Mouse (Mus musculus) CH12.LX (cell line): ENCODE measurements around the gene Rab3b. TPM values are rescaled to one million over a fixed set of nuclear protein-coding genes. Genes with fewer than 3 reads are reported as not detected.
A peak's percentile ranks its signal among the peaks of the same experiment; 100 is the strongest.

Experiments
- DNase-seq: peaks from one replicate; pipeline ENCODE4 v3.0.0-alpha.2; 2013; ENCODE audit errors: extremely low read depth
- H3K27ac ChIP-seq: 2 replicates; pipeline ENCODE4 v1.5.1; 2012; ENCODE audit warnings: low read depth, mild to moderate bottlenecking, control low read depth, moderate library complexity; ENCODE audit not compliant: insufficient read depth
- H3K27me3 ChIP-seq: replicated peaks from 2 replicates; pipeline ENCODE3; 2012; ENCODE audit warnings: inconsistent platforms
- H3K36me3 ChIP-seq, 2 experiments: replicated peaks in 1 of 2; 2 replicates each; pipeline versions ENCODE3 to v1.6.1; 2012; ENCODE audit warnings: inconsistent platforms in 1 of 2, low read length in 1 of 2, mild to moderate bottlenecking in 1 of 2, mixed read lengths in 1 of 2, moderate library complexity in 1 of 2; ENCODE audit not compliant: control insufficient read depth in 1 of 2, insufficient read depth in 1 of 2
- H3K4me1 ChIP-seq, 2 experiments: 2 replicates each; pipeline ENCODE4 v1.6.1; 2012; ENCODE audit warnings: inconsistent platforms in 1 of 2, moderate library complexity in 1 of 2; ENCODE audit not compliant: insufficient read depth in 2 of 2, control insufficient read depth in 1 of 2
- H3K4me2 ChIP-seq: 2 replicates; pipeline ENCODE4 v1.6.1; 2012; ENCODE audit warnings: low read depth, mild to moderate bottlenecking, control low read depth; ENCODE audit not compliant: poor library complexity, insufficient read depth, severe bottlenecking
- H3K4me3 ChIP-seq, 3 experiments: fragments of 150-350 bp in 1 of 3; sonication (generic) in 1 of 3; replicated peaks in 1 of 3; 2 replicates each; pipeline versions ENCODE3 to v1.5.1; 2011 to 2012; ENCODE audit warnings: low read depth in 2 of 3, low read length in 2 of 3, mild to moderate bottlenecking in 2 of 3, moderate library complexity in 2 of 3, control low read depth in 1 of 3, improper control_type of control experiment in 1 of 3, inconsistent platforms in 1 of 3, mixed read lengths in 1 of 3; ENCODE audit not compliant: poor library complexity in 1 of 3
- H3K79me2 ChIP-seq: replicated peaks from 2 replicates; pipeline ENCODE4 v1.6.1; 2012; ENCODE audit warnings: mild to moderate bottlenecking, moderate library complexity; ENCODE audit not compliant: control insufficient read depth, poor library complexity, insufficient read depth, severe bottlenecking; ENCODE audit errors: extremely low read depth
- H3K9ac ChIP-seq: 2 replicates; pipeline ENCODE4 v1.6.1; 2012; ENCODE audit warnings: low read depth, mild to moderate bottlenecking, control low read depth, moderate library complexity; ENCODE audit not compliant: insufficient read depth
- H3K9me3 ChIP-seq: replicated peaks from 2 replicates; pipeline ENCODE3; 2012; ENCODE audit warnings: low read length, inconsistent platforms, mixed read lengths
- BHLHE40 ChIP-seq: IDR thresholded peaks from 2 replicates; pipeline ENCODE4 v1.6.1; 2011; ENCODE audit warnings: mild to moderate bottlenecking, low read depth, low read length, improper control_type of control experiment
- CHD1 ChIP-seq: IDR thresholded peaks from 2 replicates; pipeline ENCODE4 v1.6.1; 2012; ENCODE audit warnings: low read depth, low read length, improper control_type of control experiment, inconsistent platforms
- CHD2 ChIP-seq: IDR thresholded peaks from 2 replicates; pipeline ENCODE4 v1.6.1; 2011; ENCODE audit warnings: low read length, improper control_type of control experiment
- CTCF ChIP-seq, 2 experiments: IDR thresholded peaks in 1 of 2; conservative IDR thresholded peaks in 1 of 2; 2 replicates each; pipeline ENCODE4 v1.5.1; 2011 to 2012; ENCODE audit warnings: low read depth in 2 of 2, low read length in 2 of 2, improper control_type of control experiment in 1 of 2, inconsistent platforms in 1 of 2, mild to moderate bottlenecking in 1 of 2, moderate library complexity in 1 of 2
- E2F4 ChIP-seq: IDR thresholded peaks from 2 replicates; pipeline ENCODE4 v1.6.1; 2011; ENCODE audit warnings: low read depth, low read length, improper control_type of control experiment; ENCODE audit not compliant: insufficient replicate concordance
- ELF1 ChIP-seq: IDR thresholded peaks from 2 replicates; pipeline ENCODE4 v1.6.1; 2014; ENCODE audit warnings: low read depth, mild to moderate bottlenecking, inconsistent platforms, low read length, improper control_type of control experiment
- EP300 ChIP-seq: IDR thresholded peaks from 2 replicates; pipeline ENCODE4 v1.6.1; 2011; ENCODE audit warnings: low read length, improper control_type of control experiment
- ETS1 ChIP-seq: conservative IDR thresholded peaks from 2 replicates; pipeline ENCODE4 v1.6.1; 2012; ENCODE audit warnings: low read depth, mild to moderate bottlenecking, inconsistent platforms, low read length, improper control_type of control experiment, moderate library complexity
- GABPA ChIP-seq: IDR thresholded peaks from 2 replicates; pipeline ENCODE4 v1.6.1; 2012; ENCODE audit warnings: low read depth, low read length, improper control_type of control experiment, inconsistent platforms; ENCODE audit not compliant: insufficient replicate concordance
- HCFC1 ChIP-seq: IDR thresholded peaks from 2 replicates; pipeline ENCODE4 v1.6.1; 2012; ENCODE audit warnings: low read depth, mild to moderate bottlenecking, inconsistent platforms, low read length, improper control_type of control experiment
- IRF4 ChIP-seq: IDR thresholded peaks from 2 replicates; pipeline ENCODE4 v1.6.1; 2014; ENCODE audit warnings: low read depth, mild to moderate bottlenecking, inconsistent platforms, low read length, improper control_type of control experiment
- JUN ChIP-seq: IDR thresholded peaks from 2 replicates; pipeline ENCODE4 v1.6.1; 2011; ENCODE audit warnings: low read depth, mild to moderate bottlenecking, low read length, improper control_type of control experiment, moderate library complexity; ENCODE audit not compliant: insufficient read depth
- JUND ChIP-seq: conservative IDR thresholded peaks from 2 replicates; pipeline ENCODE4 v1.6.1; 2011; ENCODE audit warnings: low read depth, low read length, improper control_type of control experiment
- MAFK ChIP-seq: IDR thresholded peaks from 2 replicates; pipeline ENCODE4 v1.6.1; 2011; ENCODE audit warnings: low read length, improper control_type of control experiment; ENCODE audit not compliant: insufficient replicate concordance
- MAX ChIP-seq: IDR thresholded peaks from 2 replicates; pipeline ENCODE4 v1.6.1; 2011; ENCODE audit warnings: low read length, improper control_type of control experiment
- MAZ ChIP-seq: IDR thresholded peaks from 2 replicates; pipeline ENCODE4 v1.6.1; 2012; ENCODE audit warnings: low read depth, mild to moderate bottlenecking, inconsistent platforms, low read length, improper control_type of control experiment, moderate library complexity
- MEF2A ChIP-seq: IDR thresholded peaks from 2 replicates; pipeline ENCODE4 v1.6.1; 2014; ENCODE audit warnings: low read depth, mild to moderate bottlenecking, inconsistent platforms, low read length, improper control_type of control experiment, borderline replicate concordance
- MXI1 ChIP-seq: IDR thresholded peaks from 2 replicates; pipeline ENCODE4 v1.6.1; 2011; ENCODE audit warnings: mild to moderate bottlenecking, low read depth, low read length, improper control_type of control experiment
- MYC ChIP-seq: IDR thresholded peaks from 2 replicates; pipeline ENCODE4 v1.6.1; 2011; ENCODE audit warnings: low read depth, mild to moderate bottlenecking, improper control_type of control experiment, low read length
- NELFE ChIP-seq: IDR thresholded peaks from 2 replicates; pipeline ENCODE4 v1.6.1; 2011; ENCODE audit warnings: low read depth, low read length, improper control_type of control experiment
- NRF1 ChIP-seq: IDR thresholded peaks from 2 replicates; pipeline ENCODE4 v1.6.1; 2014; ENCODE audit warnings: low read depth, mild to moderate bottlenecking, inconsistent platforms, low read length, improper control_type of control experiment, moderate library complexity
- PAX5 ChIP-seq: IDR thresholded peaks from 2 replicates; pipeline ENCODE4 v1.6.1; 2012; ENCODE audit warnings: low read length, inconsistent platforms, mixed read lengths
- POLR2A ChIP-seq: IDR thresholded peaks from 2 replicates; pipeline ENCODE4 v1.6.1; 2011; ENCODE audit warnings: low read depth, mild to moderate bottlenecking, improper control_type of control experiment, low read length
- POLR2AphosphoS2 ChIP-seq: IDR thresholded peaks from 2 replicates; pipeline ENCODE4 v1.6.1; 2011; ENCODE audit warnings: low read depth, low read length, improper control_type of control experiment
- RAD21 ChIP-seq: IDR thresholded peaks from 2 replicates; pipeline ENCODE4 v1.6.1; 2011; ENCODE audit warnings: low read depth, mild to moderate bottlenecking, low read length, improper control_type of control experiment, moderate library complexity
- RCOR1 ChIP-seq: conservative IDR thresholded peaks from 2 replicates; pipeline ENCODE4 v1.6.1; 2012; ENCODE audit warnings: low read depth, mild to moderate bottlenecking, inconsistent platforms, low read length, improper control_type of control experiment
- SIN3A ChIP-seq: IDR thresholded peaks from 2 replicates; pipeline ENCODE4 v1.6.1; 2012; ENCODE audit warnings: low read length, improper control_type of control experiment, inconsistent platforms
- SMC3 ChIP-seq: IDR thresholded peaks from 2 replicates; pipeline ENCODE4 v1.6.1; 2011; ENCODE audit warnings: low read depth, low read length, improper control_type of control experiment
- TBP ChIP-seq: conservative IDR thresholded peaks from 2 replicates; pipeline ENCODE4 v1.6.1; 2011; ENCODE audit warnings: low read depth, low read length, improper control_type of control experiment
- TCF12 ChIP-seq: IDR thresholded peaks from 2 replicates; pipeline ENCODE4 v1.6.1; 2014; ENCODE audit warnings: low read depth, mild to moderate bottlenecking, inconsistent platforms, low read length, improper control_type of control experiment
- UBTF ChIP-seq: IDR thresholded peaks from 2 replicates; pipeline ENCODE4 v1.6.1; 2012; ENCODE audit warnings: low read depth, mild to moderate bottlenecking, inconsistent platforms, low read length, improper control_type of control experiment, moderate library complexity
- USF1 ChIP-seq: IDR thresholded peaks from 2 replicates; pipeline ENCODE4 v1.6.1; 2014; ENCODE audit warnings: low read depth, mild to moderate bottlenecking, inconsistent platforms, low read length, improper control_type of control experiment
- USF2 ChIP-seq: conservative IDR thresholded peaks from 2 replicates; pipeline ENCODE4 v1.6.1; 2011; ENCODE audit warnings: low read depth, low read length, improper control_type of control experiment
- ZC3H11A ChIP-seq: IDR thresholded peaks from 2 replicates; pipeline ENCODE4 v1.6.1; 2012; ENCODE audit warnings: low read depth, mild to moderate bottlenecking, inconsistent platforms, low read length, improper control_type of control experiment
- ZKSCAN1 ChIP-seq: IDR thresholded peaks from 2 replicates; pipeline ENCODE4 v1.6.1; 2012; ENCODE audit warnings: low read depth, inconsistent platforms, low read length, improper control_type of control experiment, borderline replicate concordance
- ZMIZ1 ChIP-seq: IDR thresholded peaks from 2 replicates; pipeline ENCODE4 v1.6.1; 2012; ENCODE audit warnings: low read depth, mild to moderate bottlenecking, inconsistent platforms, low read length, improper control_type of control experiment
- ZNF384 ChIP-seq: IDR thresholded peaks from 2 replicates; pipeline ENCODE4 v1.6.1; 2012; ENCODE audit warnings: low read depth, low read length, improper control_type of control experiment, inconsistent platforms
- dilution Hi-C: fragments of 300-500 bp; cut with MboI; formaldehyde crosslinking; loops from 2 replicates; pipeline ENCODE4 v1.14.3; 2020; ENCODE audit warnings: low sequenced_read_pairs; ENCODE audit not compliant: extremely low pct_unique_long_range_greater_than_20kb, extremely low pct_ligation_motif_present
- in situ Hi-C: fragments of 300-500 bp; cut with MboI; formaldehyde crosslinking; loops from 3 replicates; pipeline ENCODE4 v1.14.3; 2019; ENCODE audit warnings: low sequenced_read_pairs, low pct_ligation_motif_present, low pct_unique_long_range_greater_than_20kb, mixed read lengths
- polyA plus RNA-seq: library from polyadenylated mRNA; unstranded; fragments of >175 nt; gene quantifications from 2 replicates; pipeline ENCODE4 v1.2.1, GENCODE M21; 2012; ENCODE audit warnings: low read depth; ENCODE audit not compliant: insufficient read length
- total RNA-seq, 2 experiments: library from RNA; depleted of rRNA; stranded (reverse); fragments of 300-350 nt in 1 of 2; fragments of >200 nt in 1 of 2; gene quantifications; 2 replicates each; pipeline ENCODE4 v1.2.3; 2012 to 2014

The Rab3b gene
- total and polyA plus RNA-seq, 3 experiments, result 0.56 to 0.94 (median 0.85) TPM

DNA sequence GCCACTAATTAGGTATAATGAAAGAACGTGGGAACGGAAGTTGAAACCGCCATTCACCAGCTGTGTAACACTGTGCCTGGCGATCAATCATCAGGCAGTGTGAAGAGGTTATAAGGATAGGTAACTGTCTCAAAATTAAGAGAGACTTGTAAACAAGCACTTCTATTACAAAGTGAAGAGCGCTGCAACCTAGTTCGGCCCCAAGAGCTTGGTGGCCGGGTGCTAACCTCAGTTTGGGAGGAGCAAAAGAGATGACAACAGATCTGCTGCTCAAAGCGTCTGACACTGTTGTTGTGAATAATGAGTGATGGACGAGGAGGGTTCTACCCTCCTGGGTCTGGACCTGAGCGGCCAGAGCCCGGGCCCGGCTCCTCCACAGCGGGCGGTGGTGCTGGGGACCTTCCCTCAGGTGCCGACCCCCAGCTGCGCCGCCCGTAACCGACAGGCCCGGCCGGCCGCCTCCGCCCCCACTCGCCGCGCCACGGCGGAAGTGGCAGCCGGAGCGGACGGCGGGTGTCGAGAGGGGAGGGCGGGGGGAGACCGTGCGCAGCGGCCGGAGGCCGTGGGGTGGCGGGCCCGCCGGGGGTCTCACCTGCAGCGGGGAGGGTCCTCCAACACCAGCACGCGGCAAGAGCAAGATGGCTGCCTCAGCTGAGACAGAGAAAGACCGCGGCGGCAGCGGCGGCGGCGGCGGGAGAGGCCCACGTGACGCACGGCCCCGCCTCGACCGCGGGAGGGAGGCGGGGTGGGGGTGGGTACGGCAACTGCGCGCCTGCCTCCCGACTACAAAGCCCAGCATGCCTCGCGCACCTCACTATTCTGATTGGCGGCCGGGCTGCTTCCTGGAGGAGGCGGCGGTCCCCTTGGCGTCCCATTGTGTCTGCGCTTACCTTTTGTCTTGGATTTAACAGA is 45.7 kb upstream of the Rab3b start, which contains the start of gene Btf3l4:
Btf3l4 (minus strand) TSS at position 699 of the 912 bp plus-strand sequence.
- Histone ChIP-seq H3K9ac (peak within 1 kb of the TSS; percentile 98), H3K4me3 (peak within 1 kb of the TSS; percentile 72 to 89 (median 84)), H3K27ac (peak within 1 kb of the TSS; percentile 98), H3K79me2 (peaks cover 44% of the 10 kb centered on the region), H3K4me1 (peaks cover 0 to 42% of the 10 kb centered on the region in 2 experiments; a peak in 2 of 4 replicates), H3K27me3 (no peaks in the 10 kb centered on the region), H3K4me2 (peak within 1 kb of the TSS; percentile 98; the same call in 1 of the 2 replicates), H3K36me3 (peaks cover 12 to 26% of the 10 kb centered on the region in 2 experiments), H3K9me3 (no peaks in the 10 kb centered on the region)
- in situ Hi-C loops, result no loop called here
- peak; percentile 90 for DNase-seq
- dilution Hi-C loops, result no loop called here
- TF ChIP-seq POLR2AphosphoS2 (no peak), JUN (no peak), MEF2A (peak; percentile 45; the same call in 1 of the 2 replicates), MXI1 (peak; percentile 78; the same call in 1 of the 2 replicates), BHLHE40 (peak; percentile 69), ELF1 (peak; percentile 93), NRF1 (peak; percentile 68), CHD1 (no peak; the same call in 1 of the 2 replicates), JUND (no peak), UBTF (no peak), HCFC1 (peak; percentile 91), RCOR1 (no peak), ETS1 (peak; percentile 33; the same call in 1 of the 2 replicates), MAZ (peak; percentile 80), IRF4 (peak; percentile 36; the same call in 1 of the 2 replicates), CHD2 (peak; percentile 66; the same call in 1 of the 2 replicates), ZC3H11A (no peak), SIN3A (peak; percentile 92), USF1 (peak; percentile 95), RAD21 (no peak), MAFK (no peak), TBP (no peak), PAX5 (no peak), ZMIZ1 (no peak; the same call in 1 of the 2 replicates), CTCF (conservative IDR thresholded peaks at IDR 0.05 in 1 of 2, IDR thresholded peaks at IDR 0.05 in 1 of 2; ENCODE audit: low read depth in 2 of 2, low read length in 2 of 2) (no peak), E2F4 (no peak), USF2 (peak; percentile 79), MAX (no peak; the same call in 1 of the 2 replicates), SMC3 (no peak), ZKSCAN1 (no peak), NELFE (0 out of 2 replicates have a peak, but pooled peaks have one; percentile 36), ZNF384 (no peak), MYC (0 out of 2 replicates have a peak, but pooled peaks have one; percentile 10), GABPA (no peak), POLR2A (peak; percentile 66; the same call in 1 of the 2 replicates), TCF12 (peak; percentile 34; the same call in 1 of the 2 replicates), EP300 (no peak)
